Mouse (Mus musculus) adrenal gland, adult 2 months (tissue): Measurements from ENCODE around the gene Socs7. TPM values are rescaled to one million over a fixed set of nuclear protein-coding genes. Genes with fewer than 3 reads are reported as not detected.
A peak's percentile ranks its signal among the peaks of the same experiment; 100 is the strongest.

ENCODE experiments used
- DNase-seq: peaks from one replicate; pipeline ENCODE4 v3.0.0; 2021
- polyA plus RNA-seq: library from polyadenylated mRNA; depleted of rRNA; stranded (reverse); fragments of >200 nt; gene quantifications from 2 replicates; pipeline ENCODE4 v1.2.3, GENCODE M21; 2012
- total RNA-seq, 2 experiments: library from RNA; stranded (reverse); gene quantifications; 2 replicates each; pipeline ENCODE4 v1.2.3; 2021

The Socs7 gene
- total and polyA plus RNA-seq, 3 experiments, result 9.9 to 20.8 (median 20.3) TPM

DNA sequence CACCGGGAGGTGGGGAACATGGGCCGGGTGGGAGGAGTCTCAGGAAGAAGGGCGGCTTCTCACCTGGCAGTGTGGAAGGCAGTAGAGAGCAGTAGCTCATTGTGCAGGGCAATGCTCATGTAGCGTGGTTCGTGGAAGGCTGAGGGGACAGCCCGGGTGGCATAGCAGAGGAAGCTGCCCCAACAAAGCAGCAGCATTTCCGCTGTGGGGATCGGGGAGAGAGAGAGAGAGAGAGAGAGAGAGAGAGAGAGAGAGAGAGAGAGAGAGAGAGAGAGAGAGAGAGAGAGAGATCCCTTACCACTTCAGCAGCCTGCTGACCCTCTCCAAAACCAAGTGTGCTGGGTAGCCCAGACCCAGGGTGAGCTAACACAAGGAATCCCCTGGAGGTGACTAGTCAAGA, 19.2 kb upstream of the Socs7 start:
- DNase-seq, result no peak

DNA sequence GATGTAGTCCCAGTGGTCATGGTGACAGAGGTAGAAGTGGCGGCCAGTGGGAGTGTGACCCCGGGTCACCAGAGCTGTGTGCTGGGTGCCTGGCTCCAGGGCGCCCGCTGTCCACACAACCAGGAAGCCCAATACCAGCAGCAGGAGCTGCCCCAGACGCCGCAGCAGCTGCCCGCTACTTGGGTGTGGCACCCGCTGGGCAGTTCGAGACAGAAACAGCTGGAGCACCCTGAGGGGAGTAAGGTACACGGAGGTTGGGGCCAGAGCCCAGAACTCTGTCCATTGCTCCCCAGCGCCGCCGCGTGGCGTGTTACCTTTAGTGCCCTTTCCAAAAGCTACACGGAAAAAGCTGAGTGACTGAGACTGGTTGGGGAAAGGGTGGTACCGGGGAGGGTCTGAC, 18.7 kb upstream of the Socs7 start:
- peak; percentile 34 for DNase-seq

DNA sequence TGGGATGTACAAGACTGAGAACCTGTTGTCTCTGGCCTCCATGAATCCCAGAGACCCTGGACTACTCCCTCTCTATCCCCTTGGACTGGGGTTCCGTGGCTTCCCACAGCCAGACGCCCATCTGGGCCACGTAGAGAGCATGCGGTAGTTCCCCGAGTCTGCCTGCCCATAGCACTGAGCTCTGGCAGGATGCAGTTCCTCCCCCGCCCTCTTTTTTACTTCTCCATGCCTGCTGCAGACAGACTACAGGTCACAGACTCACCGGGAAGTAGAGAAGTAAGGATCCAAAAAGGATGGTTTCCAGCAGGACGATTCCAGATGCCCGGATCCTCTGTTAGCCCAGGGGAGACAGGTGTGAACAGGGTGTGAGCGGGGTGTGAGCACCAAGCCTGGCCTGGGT, 16.9 kb upstream of the Socs7 start:
- DNase-seq, result no peak

DNA sequence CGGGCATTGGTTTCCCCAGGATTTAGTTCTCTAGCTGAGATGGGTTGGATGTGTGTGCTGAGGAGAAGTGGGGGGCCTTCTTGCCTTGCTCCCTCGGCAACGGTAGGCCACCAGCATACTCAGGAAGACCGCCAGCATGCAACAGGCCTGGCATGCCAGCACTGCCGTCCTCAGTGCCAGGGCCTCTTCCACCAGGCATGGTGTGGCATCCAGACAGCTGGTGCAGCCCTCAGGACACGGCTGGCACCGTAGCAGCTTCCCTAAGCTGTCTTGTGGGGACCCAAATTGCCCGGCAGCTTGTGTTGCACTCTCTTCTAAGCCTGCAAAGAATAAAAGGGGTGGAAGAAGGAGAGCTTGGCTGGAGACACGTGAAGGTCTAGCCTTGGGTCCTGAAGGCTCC, 16.0 kb upstream of the Socs7 start:
- no peak for DNase-seq

DNA sequence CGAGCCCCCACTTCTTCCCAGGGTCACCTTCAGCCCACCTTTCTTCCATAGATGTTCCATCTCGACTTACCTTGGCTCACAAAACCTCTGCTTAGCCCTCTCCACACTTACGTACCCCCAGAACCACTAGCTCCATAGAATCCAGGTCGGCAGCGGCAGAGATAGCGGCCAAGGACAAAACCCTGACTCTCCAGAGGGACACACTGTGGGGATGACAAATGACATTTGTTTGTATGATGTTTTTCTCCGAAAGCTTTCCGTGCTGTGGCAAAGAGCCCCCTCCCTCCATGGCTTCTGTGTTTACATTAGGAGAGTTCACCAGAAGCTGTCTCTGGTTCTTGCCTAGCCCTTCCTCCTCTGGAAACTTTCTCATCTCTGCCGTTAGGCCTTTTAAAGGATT, 15.1 kb upstream of the Socs7 start:
- DNase-seq, result peak; percentile 54

DNA sequence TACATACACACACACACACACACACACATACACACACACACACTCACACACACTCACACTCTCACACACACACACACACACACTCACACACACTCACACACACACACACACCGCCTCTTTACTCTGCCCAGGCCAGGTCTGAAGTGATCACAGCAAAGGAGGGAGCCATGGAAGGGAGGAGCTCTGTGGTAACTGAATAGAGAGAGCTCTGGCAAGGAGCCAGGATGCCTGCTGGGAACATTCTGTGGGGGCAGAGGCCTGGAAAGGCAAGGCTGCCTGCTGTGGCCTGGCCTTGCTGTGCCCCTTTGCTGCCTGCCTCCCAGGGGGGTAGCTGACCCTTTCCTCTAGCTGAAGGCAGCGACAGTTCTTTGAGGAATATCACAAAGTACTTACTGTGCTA, 12.3 kb upstream of the Socs7 start:
- DNase-seq, result peak; percentile 67

DNA sequence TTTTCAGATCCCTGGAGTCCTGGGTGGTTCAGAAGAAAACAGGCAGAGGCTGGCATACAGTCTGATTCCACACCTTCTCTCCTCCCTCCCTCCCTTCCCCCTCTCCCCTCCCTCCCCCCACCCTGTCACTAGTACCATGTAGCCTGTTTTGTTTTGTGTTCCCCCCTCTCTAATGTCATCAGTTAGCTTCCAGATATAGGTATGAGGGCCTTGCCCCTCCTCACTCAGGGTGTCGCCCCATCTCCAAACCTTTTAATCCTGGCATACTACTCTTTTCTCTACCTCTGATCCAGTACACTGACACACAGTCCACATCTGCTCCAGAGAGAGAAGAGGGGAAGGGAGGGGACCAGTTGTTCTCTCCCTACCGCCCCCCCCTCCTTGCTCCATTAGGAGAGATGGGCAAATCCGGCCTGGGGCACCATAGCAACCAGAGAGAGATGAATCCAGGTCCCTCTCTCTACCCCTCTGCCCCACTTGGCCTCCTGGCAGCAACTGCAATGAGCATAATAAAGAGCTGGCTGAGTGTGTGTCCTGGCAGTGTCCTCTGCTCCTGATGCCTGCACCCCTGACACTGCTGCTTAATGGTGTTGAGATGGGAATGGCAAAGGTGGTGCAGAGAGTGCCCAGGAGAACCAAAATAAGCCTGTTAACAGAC, 10.2 kb upstream of the Socs7 start, which contains the start of gene Gpr179:
Gene Gpr179 (minus strand): TSS at position 51 of the 658 bp plus-strand sequence.
- no peak for DNase-seq

DNA sequence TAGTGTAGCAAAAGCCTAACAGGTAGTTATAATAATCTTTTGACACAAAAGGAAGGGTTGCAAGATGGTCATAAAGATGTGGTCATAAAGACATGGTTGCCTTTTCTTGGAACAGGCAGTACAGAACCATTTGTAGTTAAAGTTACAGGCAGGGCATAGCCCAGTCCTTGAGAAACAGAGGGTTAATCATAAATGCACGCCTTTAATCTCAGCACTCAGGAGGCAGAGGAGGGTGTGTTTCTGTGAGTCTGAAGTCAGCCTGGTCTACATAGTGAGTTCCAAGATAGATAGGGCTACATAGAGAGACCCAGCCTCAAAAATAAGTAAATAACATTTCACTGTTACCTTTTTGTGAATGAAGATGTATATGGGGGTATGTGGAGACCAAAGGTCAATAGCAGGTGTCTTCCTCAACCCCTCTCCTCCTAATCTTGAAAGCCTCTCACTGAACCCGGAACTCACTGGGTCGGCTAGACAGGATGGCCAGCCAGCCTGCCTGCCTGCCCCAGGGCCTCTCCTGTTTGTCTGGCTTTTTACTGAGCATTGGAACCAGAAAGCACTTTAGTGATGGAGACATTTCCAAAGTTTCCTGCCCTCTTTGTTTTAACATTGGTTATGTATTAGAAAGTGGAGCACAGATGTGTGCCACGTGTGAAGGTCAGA, 9.3 kb upstream of the Socs7 start:
- DNase-seq, result no peak

DNA sequence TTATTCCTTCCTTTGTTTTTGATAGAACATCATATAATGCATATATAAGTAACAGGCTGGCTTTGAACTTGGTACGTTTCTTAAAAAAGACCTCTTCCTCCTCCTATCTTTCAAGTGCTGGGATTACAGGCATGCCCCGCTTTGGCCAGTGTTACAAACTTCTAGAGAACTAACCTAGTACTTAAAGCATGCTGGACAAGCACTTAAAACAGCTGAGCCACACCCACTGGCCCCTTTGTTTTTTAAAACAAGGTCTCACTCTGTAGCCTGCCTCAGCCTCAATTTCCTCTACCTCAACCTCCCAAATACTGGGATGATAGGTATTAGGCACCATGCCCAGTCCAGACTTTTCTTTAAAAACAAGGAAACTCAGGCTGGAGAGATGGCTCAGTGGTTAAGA, 7.7 kb upstream of the Socs7 start:
- no peak for DNase-seq

DNA sequence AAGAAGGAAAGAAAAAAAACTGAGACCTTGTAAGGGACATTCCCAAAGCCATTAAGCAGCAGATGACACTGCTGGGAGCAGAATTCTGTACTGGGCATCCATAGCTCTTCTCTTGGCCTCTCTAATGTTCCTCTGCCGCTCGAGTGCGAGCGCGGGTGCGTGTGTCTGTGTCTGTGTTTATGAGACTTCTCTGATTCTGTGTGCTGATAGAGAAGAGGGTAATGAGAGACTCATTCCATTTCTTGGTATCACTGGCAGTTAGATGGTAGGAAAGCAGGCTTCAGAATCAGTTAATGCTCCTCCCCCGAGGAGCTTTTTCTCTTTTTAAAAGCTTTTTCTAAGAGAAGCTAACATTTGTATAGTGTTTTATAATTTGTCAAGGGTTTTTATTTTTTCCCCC, 7.1 kb upstream of the Socs7 start:
- DNase-seq, result no peak

DNA sequence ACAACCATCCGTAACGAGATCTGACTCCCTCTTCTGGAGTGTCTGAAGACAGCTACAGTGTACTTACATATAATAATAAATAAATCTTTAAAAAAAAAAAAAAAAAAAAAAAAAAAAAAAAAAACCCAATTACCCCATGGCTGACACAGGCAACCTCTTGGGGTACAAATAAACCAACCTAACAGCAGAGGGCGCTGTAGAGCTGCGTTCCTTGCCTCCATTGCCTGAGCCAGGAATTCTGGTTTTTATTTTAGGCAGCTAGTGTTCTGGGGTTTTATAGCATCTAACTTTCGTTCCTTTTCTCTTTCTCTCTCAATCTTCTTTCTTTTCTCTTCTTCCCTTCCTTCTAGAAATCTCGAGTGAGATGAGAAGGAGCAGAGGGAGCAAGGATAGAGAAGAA, 4.7 kb upstream of the Socs7 start:
- peak; percentile 76 for DNase-seq

DNA sequence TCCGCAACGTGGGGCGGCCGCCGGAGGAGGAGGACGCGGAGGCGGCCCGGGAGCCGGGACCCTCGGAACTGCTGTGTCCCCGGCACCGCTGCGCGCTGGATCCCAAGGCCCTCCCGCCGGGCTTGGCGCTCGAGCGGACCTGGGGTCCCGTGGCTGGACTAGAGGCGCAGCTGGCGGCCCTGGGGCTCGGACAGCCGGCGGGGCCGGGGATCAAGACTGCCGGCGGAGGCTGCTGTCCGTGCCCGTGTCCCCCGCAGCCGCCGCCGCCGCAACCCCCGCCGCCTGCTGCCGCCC, 245 bp downstream of the Socs7 start:
- DNase-seq, result no peak

DNA sequence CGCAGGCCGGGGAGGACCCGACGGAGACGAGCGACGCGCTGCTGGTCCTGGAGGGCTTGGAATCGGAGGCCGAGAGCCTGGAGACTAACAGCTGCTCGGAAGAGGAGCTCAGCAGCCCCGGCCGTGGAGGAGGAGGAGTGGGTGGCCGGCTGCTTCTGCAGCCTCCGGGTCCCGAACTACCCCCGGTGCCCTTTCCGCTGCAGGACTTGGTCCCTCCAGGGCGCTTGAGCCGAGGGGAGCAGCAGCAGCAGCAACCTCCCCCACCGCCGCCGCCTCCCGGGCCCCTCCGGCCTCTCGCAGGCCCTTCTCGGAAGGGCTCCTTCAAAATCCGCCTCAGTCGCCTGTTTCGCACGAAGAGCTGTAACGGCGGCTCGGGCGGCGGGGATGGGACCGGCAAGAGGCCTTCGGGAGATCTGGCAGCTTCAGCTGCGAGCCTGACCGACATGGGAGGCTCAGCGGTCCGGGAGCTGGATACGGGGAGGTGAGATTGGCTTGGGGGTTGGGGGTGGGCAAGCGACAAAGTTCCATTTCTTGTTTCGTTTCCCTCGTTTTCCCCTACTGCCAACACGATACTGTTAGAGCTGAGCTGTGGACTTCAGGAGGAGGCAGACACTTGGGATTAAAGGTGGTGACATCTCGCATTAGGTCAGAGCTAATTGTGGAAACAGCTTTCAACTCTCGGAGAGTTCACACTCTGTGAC, 742 bp downstream of the Socs7 start:
- DNase-seq, result peak; percentile 65

DNA sequence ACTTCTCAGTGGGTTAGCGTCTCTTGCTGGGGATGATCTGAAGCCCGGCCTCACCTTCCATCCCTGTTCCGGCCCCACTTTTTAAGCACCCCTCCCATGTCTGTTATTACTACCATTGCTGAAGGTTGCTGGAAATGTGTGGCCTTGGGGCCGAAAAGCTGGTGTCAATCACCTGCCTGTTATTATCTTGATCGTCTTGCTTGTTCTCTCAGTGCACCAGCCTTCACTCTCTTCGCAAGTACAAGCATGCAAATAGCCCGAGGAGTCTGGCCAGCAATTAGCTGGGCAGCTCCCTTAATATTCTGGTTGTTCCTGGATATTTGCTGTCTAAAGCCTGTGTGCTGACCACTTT, 1.3 kb downstream of the Socs7 start:
- no peak for DNase-seq

DNA sequence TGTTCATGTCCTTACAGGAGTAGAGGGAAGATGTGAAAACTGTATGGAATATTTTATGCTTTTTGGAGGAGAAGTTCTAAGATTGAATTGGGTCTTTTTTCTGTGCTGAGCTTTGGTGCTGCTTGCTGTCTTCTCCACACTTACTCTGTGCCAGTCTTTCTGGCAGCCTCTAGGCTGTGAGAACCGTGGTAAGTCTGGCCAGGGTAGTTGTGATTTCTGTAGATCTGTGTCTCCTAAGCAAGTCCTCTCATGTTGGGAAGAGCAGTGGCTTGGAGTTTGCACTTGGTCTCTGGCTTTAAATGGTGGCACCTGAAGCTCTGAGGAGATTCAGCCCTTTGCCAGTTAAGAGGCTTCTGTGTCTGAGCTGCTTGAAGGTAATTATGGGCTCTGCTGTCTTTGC, 3.2 kb downstream of the Socs7 start:
- DNase-seq, result no peak

DNA sequence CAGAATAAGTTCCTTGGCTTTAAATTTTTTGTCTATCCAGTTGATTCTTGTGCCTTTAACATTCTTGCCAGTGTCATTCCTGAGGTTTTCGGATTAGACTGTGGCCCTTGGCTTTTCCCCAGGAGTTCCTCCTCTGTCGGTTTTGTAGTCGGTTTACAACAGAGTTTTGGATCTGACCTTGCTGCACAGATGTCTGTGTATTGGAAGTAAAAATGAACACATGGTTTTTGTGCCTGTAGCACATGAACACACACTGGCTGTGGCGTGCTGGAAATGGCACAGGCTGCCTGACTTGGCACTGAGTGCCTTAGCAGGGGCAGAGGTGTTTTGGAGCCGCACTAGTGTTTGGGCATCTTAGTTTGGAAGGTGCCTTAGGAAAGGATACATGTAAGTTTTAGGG, 6.2 kb downstream of the Socs7 start:
- DNase-seq, result no peak

DNA sequence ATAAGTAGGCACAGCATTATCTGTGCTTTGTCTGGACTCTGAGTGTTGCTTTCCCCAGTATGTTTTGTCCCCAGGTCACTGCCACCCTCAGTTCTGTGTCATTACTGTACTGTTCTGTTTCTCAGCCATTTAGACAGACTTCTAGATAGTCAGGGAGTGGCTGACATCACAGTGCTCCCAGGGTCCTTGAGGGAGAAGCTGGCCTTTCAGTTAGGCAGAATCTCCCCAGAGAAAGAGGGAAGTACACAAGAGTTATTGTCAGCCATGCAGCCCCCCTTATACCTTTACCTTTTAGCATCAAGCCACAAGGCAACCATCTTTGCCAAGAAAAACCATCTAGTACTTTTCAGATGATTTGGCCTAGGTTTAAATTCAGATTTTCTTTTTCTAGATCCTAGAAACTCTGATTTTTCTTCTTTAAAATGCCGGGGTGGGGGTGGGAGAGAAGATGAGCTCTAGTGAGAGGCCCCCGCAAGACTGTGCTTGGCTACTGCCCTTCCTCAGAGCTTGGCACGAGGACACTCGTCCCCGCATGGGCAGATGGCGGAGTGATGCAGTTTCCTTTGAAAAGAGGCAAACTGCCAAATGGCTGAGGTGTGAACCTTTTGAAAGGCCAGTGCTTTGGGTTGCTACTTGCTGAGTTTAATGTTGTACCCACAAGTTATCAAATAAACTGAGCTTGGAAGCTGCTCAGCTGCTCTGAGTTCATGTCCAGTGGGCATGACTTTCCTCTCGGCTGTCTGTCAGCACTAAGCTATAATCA, 8.2 kb downstream of the Socs7 start:
- peak; percentile 21 for DNase-seq

DNA sequence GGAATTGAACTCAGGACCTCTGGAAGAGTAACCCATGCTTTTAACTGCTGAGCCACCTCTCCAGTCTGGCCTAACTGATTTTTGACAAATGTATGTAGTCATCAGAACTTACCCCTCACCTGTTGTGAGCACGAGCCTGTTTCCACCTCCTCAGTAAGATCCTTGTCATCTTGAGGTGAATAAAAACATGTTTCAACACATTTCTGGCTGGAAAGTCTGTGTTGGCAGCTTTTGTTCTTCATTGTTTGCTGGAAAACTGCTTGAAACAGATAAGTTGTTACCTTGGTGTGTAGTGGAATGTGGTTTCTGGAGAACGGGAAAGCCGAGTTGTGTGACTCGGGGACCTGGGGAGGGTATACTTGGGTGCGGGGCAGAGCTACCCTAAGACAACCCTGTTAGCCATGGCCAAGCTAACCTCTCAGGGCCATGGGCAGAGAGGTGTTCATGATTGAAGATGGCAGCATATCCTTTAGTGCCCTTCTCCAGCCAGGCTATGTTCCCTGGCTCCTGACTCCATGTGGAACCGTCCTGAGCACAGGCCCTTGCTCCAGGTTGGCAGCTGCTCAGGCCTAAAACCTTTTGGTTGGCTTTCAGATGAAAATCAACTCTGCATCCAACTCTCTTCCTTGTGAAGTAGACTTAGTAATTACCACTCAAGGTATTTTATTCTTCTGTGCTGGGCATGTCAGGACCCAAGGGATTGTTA, 10.0 kb downstream of the Socs7 start:
- DNase-seq, result no peak

DNA sequence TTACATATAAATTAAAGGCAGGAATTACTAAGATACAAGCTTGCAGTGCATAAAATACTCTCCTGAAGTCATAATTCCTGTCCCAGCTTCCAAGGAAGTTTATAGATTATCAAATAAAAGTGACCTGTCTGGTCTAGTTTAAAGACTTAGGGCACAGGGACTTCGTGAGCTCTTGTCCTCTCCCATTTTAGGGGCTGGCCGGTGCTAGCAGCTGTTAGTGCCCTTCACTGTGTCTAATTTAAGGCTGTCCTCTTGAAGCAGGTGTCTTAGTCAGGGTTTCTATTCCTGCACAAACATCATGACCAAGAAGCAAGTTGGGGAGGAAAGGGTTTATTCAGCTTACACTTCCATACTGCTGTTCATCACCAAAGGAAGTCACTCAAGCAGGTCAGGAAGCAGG, 11.1 kb downstream of the Socs7 start:
- DNase-seq, result no peak

DNA sequence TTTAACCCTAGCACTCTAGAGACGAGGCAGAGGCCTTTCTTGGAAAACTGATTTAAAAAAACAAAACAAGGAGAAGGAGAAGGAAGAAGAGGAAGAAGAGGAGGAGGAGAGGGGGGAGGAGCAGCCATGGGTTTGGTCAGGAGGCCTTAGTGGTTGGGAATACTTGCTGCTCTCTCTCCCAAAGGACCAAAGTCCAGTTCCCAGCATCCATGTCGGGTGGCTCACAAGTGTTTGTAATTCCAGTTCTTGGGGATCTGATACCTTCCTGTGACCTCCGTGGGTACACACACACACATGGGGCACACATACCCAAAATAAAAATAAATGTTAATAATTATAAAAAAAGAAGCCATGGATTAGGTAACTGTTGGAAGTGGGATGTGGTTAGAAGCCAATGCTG, 17.7 kb downstream of the Socs7 start:
- no peak for DNase-seq

DNA sequence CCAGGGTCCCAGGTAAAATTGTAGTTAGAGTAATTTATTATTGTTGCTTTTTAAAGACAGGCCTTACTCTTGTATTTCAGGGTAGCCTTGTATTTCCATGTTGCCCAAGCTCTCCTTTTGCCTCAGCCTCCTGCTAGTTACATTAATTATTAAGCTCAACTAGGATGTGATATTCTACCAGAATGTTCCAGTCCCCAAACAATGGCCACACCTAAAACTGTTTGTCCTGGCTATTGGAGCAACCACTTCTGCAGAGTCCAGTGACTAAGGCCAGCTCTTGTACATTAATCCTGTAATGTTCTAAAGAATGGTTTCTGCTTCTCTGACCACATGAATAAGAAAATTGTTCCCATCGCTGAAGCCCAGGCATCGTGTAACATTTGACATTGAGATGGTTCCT, 20.7 kb downstream of the Socs7 start:
- DNase-seq, result no peak

DNA sequence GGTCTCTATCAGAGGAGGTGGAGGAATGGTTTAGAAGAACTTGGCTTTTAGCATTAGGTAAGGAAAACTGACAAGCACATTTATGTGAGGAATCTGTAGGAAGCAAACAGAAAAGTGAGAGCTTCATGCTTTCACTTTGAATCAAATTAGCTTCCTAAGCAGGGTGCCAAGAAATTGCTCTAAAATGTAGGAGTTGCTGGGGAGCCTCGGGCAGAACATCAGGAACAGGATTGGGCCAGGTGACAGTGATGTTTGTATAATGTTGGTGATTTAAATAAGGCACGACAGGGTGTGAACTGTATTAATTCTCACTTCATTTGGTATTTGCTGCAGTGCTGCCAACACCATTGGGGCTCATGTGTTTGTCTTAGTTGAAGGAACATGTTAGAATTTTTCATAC, 21.4 kb downstream of the Socs7 start:
- DNase-seq, result no peak
